Mouse (Mus musculus) midbrain, embryonic 15.5 days (tissue): Measurements from ENCODE around the gene Moap1. TPM values are rescaled to one million over a fixed set of nuclear protein-coding genes. Genes with fewer than 3 reads are reported as not detected.

Source experiments
- ATAC-seq: fragments of 200-750 bp; cut with Nextera tagmentation; replicated peaks from 2 replicates; pipeline ENCODE4 v1.8.0; 2017; ENCODE audit warnings: moderate TSS enrichment
- H3K27ac ChIP-seq: fragments of 300-500 bp; sonication (generic); 2 replicates; pipeline ENCODE4 v1.5.1; 2015; ENCODE audit warnings: mild to moderate bottlenecking, inconsistent platforms
- H3K27me3 ChIP-seq: fragments of 300-500 bp; sonication (generic); replicated peaks from 2 replicates; pipeline ENCODE4 v1.6.1; 2015; ENCODE audit warnings: inconsistent platforms
- H3K36me3 ChIP-seq: fragments of 300-500 bp; sonication (generic); replicated peaks from 2 replicates; pipeline ENCODE4 v1.6.1; 2015; ENCODE audit warnings: inconsistent platforms
- H3K4me1 ChIP-seq: fragments of 300-500 bp; sonication (generic); 2 replicates; pipeline ENCODE4 v1.6.1; 2015; ENCODE audit warnings: inconsistent platforms
- H3K4me2 ChIP-seq: fragments of 300-500 bp; sonication (generic); 2 replicates; pipeline ENCODE4 v1.6.1; 2015; ENCODE audit warnings: inconsistent platforms, mild to moderate bottlenecking, moderate library complexity
- H3K4me3 ChIP-seq: fragments of 300-500 bp; sonication (generic); 2 replicates; pipeline ENCODE4 v1.5.1; 2015; ENCODE audit warnings: mild to moderate bottlenecking, inconsistent platforms
- H3K9ac ChIP-seq: fragments of 300-500 bp; sonication (generic); 2 replicates; pipeline ENCODE4 v1.6.1; 2015; ENCODE audit warnings: mild to moderate bottlenecking, inconsistent platforms
- H3K9me3 ChIP-seq: fragments of 300-500 bp; sonication (generic); 2 replicates; pipeline ENCODE4 v1.6.1; 2016; ENCODE audit warnings: inconsistent platforms
- WGBS: fragments of 180-500 bp; shearing (Covaris S2); methylation state at CpG from one replicate; pipeline ENCODE4 v1.1.7; 2015; ENCODE audit warnings: mixed read lengths; 5-methylcytosine and 5-hydroxymethylcytosine counted together
- polyA plus RNA-seq: library from polyadenylated mRNA; unstranded; fragments of >200 nt; fragmentation: Nextera tagmentation; extraction: Ambion mirVana; gene quantifications from 2 replicates; pipeline ENCODE4 v1.2.1, GENCODE M21; 2015

Gene Moap1
- polyA plus RNA-seq, 1 experiment from 2014 or later: 73.2 TPM

DNA sequence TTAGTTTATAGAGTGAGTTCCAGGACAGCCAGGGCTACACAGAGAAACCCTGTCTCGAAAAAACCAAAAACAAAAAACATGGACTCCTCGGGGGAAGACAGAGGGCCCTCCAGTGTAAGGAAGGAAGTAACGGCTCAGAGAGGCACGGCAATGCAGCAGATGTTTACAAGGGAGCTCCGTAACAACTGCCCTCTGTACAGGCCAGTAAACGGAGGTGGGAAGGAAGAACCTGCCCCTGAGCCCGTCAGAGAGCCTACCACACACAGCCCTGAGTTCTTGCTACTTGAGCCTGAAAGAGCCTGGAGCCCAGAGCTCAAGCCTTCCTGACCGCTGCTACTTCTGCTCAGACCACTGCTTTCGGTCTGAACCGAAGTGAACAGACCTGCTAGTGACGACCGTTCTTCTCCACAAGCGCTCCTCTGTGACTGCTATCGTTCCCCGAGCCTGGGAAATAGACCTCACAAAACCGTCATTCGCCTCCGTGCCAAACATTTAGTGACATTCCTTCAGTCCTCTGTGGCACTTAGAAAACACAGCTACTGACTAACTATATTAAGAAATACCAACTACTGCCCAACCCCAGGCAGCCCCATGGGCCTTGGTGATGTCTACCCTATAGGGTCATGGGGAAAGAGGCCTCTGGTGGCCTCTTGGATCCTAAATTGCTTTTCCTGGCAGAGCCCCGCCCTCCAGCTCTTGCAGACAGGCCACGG is 30.2 kb downstream of the Moap1 start:
- WGBS: 81% methylated on average over 20 of the region's 20 CpGs

GRCm38 (mm10) chr12:102710851-102711375 is 32.5 kb downstream of the Moap1 start:
- WGBS: 54% methylated on average over 4 of the region's 4 CpGs
- Histone ChIP-seq H3K4me2 (no peak overlapping the region), H3K9me3 (no peaks in the 10 kb centered on the region), H3K27me3 (no peaks in the 10 kb centered on the region), H3K27ac (no peak overlapping the region), H3K4me3 (no peak overlapping the region), H3K36me3 (no peaks in the 10 kb centered on the region), H3K9ac (no peak overlapping the region), H3K4me1 (peaks cover 4% of the 10 kb centered on the region)
- no peak for ATAC-seq

More for the DNA sequence above, 30.2 kb downstream of the Moap1 start:
- Histone ChIP-seq H3K27ac (no peak overlapping the region), H3K9ac (no peak overlapping the region), H3K4me1 (no peaks in the 10 kb centered on the region), H3K9me3 (no peaks in the 10 kb centered on the region), H3K4me2 (no peak overlapping the region), H3K4me3 (no peak overlapping the region), H3K27me3 (no peaks in the 10 kb centered on the region), H3K36me3 (no peaks in the 10 kb centered on the region)
- ATAC-seq: no peak

DNA sequence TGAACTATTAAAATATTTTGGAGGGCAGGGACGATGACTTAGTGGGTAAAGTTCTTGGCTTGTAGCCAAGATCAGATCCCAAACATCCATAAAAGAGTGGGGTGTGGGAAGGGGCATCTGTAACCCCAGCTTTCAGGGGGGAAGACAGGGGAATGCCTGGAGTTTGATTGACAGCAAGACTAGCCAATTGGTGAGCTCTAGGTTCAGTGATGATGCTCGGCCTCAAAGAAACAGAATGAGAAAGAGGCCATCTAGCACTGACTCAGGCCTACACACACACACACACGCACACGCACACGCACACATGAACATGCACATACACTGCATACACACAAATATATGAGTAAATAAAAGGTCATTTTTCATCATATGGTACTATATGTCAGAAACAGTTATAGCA is 33.6 kb downstream of the Moap1 start:
- Histone ChIP-seq H3K4me1 (peaks cover 11% of the 10 kb centered on the region), H3K36me3 (no peaks in the 10 kb centered on the region), H3K27ac (no peak overlapping the region), H3K9ac (no peak overlapping the region), H3K4me2 (no peak overlapping the region), H3K27me3 (no peaks in the 10 kb centered on the region), H3K4me3 (no peak overlapping the region), H3K9me3 (no peaks in the 10 kb centered on the region)
- no peak for ATAC-seq
- 88% methylated on average over 5 of the region's 5 CpGs for WGBS

DNA sequence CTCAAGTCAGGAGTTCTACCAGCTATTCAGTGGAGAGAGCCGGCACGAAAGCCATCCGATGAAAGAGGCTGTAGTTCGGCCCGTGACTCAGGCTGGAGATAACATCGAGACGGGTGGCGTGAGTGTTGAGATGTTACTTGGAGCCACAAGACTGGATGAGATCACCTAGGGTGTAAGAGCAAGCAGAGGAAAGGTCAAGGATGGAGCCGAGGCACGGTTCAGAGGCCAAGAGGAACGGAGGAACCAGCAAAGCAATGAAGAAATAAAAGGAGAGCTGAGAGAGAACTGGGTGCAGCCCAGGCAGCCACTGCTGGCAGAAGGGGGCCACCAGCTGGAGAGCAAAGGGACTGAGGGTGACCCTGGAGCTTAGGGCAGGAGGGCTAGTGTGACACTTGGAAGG is 35.2 kb downstream of the Moap1 start:
- no peak for ATAC-seq
- Histone ChIP-seq H3K9ac (no peak overlapping the region), H3K9me3 (no peaks in the 10 kb centered on the region), H3K27ac (no peak overlapping the region), H3K4me3 (no peak overlapping the region), H3K4me1 (peaks cover 19% of the 10 kb centered on the region), H3K4me2 (no peak overlapping the region), H3K36me3 (no peaks in the 10 kb centered on the region), H3K27me3 (no peaks in the 10 kb centered on the region)
- 65% methylated on average over 11 of the region's 11 CpGs for WGBS

GRCm38 (mm10) chr12:102706833-102707463 is 36.5 kb downstream of the Moap1 start:
- Histone ChIP-seq H3K9me3 (no peaks in the 10 kb centered on the region), H3K4me1 (peaks cover 32% of the 10 kb centered on the region), H3K36me3 (no peaks in the 10 kb centered on the region), H3K4me3 (no peak overlapping the region), H3K4me2 (no peak overlapping the region), H3K27me3 (no peaks in the 10 kb centered on the region), H3K27ac (no peak overlapping the region), H3K9ac (no peak overlapping the region)
- ATAC-seq: no peak
- WGBS: 89% methylated on average over 10 of the region's 10 CpGs

GRCm38 (mm10) chr12:102705906-102706640 is 37.4 kb downstream of the Moap1 start:
- no peaks in the 10 kb centered on the region for H3K9me3 ChIP-seq
- H3K9ac ChIP-seq: no peak overlapping the region
- H3K27ac ChIP-seq: no peak overlapping the region
- WGBS: 75% methylated on average over 6 of the region's 6 CpGs
- H3K4me1 ChIP-seq: peaks cover 37% of the 10 kb centered on the region
- H3K4me3 ChIP-seq: peak overlapping the region; percentile 79; the same call in 1 of the 2 replicates
- no peak for ATAC-seq
- H3K36me3 ChIP-seq: no peaks in the 10 kb centered on the region
- no peaks in the 10 kb centered on the region for H3K27me3 ChIP-seq
- H3K4me2 ChIP-seq: peak overlapping the region; percentile 75

- no peaks in the 10 kb centered on the region for H3K36me3 ChIP-seq
- H3K4me1 ChIP-seq: peaks cover 39% of the 10 kb centered on the region
- peak overlapping the region; percentile 91 for H3K27ac ChIP-seq
- H3K4me3 ChIP-seq: peak overlapping the region; percentile 79
- H3K9ac ChIP-seq: peak overlapping the region; percentile 67
- WGBS: 1% methylated on average over 38 of the region's 45 CpGs
- ATAC-seq: peak; percentile 79
- H3K4me2 ChIP-seq: peak overlapping the region; percentile 75
- no peaks in the 10 kb centered on the region for H3K27me3 ChIP-seq
- H3K9me3 ChIP-seq: no peaks in the 10 kb centered on the region
Measured at GRCm38 (mm10) chr12:102705216-102705871, 38.1 kb downstream of the Moap1 start.

DNA sequence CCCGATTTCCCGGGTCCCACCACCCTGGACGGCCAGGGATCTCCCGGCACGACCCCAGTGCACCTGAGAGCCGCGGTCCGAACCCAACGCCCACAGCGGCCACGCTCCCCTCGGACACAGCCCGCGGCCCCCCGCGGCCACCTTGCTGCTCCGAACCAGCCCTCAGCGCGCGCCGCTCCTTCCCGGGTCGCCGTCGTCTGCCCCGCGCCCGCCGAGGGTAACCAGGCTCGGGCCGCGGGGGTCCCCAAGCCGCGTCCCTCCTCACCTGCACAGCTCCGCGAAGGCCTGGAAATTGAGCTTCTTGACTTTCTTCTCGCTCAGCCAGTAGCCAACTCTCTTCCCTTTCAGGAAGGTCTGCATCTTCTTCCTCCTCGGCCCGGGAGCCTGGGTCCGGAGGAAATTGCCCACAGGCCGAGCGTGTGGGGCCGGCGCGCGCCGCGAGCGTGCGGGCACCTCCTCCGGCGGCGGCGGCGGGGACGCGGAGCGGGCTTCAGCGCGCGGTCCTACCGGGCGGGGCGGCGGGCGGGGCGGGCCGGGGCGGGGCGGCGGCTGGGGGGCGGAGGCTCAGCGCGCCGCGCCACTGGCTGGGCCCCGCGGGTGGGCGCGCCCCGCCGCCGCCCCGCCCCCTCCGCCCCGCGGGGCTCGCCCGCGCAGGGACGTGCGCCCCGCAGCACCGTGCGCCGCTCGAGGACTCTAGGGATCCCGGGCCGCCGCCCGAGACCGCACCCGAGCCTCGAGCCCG is 38.8 kb downstream of the Moap1 start, which contains the start of gene Itpk1:
Itpk1 (minus strand) TSS at position 474 of the 742 bp plus-strand sequence.
- Histone ChIP-seq H3K9ac (peak within 1 kb of the TSS; percentile 67), H3K27ac (peak within 1 kb of the TSS; percentile 91), H3K4me1 (peaks cover 42% of the 10 kb centered on the region), H3K4me3 (peak within 1 kb of the TSS; percentile 79), H3K27me3 (no peaks in the 10 kb centered on the region), H3K4me2 (peak within 1 kb of the TSS; percentile 75), H3K9me3 (no peaks in the 10 kb centered on the region), H3K36me3 (no peaks in the 10 kb centered on the region)
- WGBS: under 1% methylated on average over 86 of the region's 105 CpGs
- peak; percentile 91 for ATAC-seq

- peak; percentile 27; the same call in 1 of the 2 replicates for ATAC-seq
- WGBS: 4% methylated on average over 17 of the region's 17 CpGs
- peaks cover 47% of the 10 kb centered on the region for H3K4me1 ChIP-seq
Measured at GRCm38 (mm10) chr12:102703921-102704408, 39.5 kb downstream of the Moap1 start.

DNA sequence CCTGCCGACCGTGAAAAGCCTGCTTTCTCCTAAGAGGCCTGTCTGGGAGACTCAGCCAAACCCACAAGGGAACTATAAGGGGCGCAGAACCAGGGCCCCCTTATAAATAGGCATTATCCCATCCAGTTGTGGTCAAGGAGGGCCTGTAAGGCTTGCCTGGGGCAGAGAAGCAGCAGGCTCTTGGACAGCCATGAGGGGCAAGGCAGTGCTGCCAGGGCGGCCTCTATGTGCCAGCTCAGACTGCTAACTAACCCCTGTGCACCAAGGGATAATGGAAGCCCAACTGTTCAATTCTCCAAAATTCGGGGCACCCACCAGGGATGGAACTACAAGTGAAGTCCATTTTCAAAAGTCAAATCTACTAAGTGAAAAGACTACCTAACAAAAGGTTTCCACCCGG is 40.0 kb downstream of the Moap1 start:
- Histone ChIP-seq H3K9ac (peak overlapping the region; percentile 22; the same call in 1 of the 2 replicates), H3K4me3 (peak overlapping the region; percentile 79), H3K27me3 (no peaks in the 10 kb centered on the region), H3K27ac (no peak overlapping the region), H3K4me1 (peaks cover 52% of the 10 kb centered on the region), H3K36me3 (no peaks in the 10 kb centered on the region), H3K4me2 (peak overlapping the region; percentile 75), H3K9me3 (no peaks in the 10 kb centered on the region)
- no peak for ATAC-seq
- WGBS: 23% methylated on average over 6 of the region's 6 CpGs

More at GRCm38 (mm10) chr12:102703921-102704408, 39.5 kb downstream of the Moap1 start:
- Histone ChIP-seq H3K27me3 (no peaks in the 10 kb centered on the region), H3K9ac (peak overlapping the region; percentile 60), H3K4me3 (peak overlapping the region; percentile 79), H3K27ac (peak overlapping the region; percentile 73), H3K4me2 (peak overlapping the region; percentile 75), H3K36me3 (no peaks in the 10 kb centered on the region), H3K9me3 (no peaks in the 10 kb centered on the region)

GRCm38 (mm10) chr12:102703111-102703412 is 40.4 kb downstream of the Moap1 start:
- peaks cover 56% of the 10 kb centered on the region for H3K4me1 ChIP-seq
- H3K9me3 ChIP-seq: no peaks in the 10 kb centered on the region
- peak overlapping the region; percentile 64 for H3K27ac ChIP-seq
- peak overlapping the region; percentile 27; the same call in 1 of the 2 replicates for H3K9ac ChIP-seq
- peak overlapping the region; percentile 75 for H3K4me2 ChIP-seq
- H3K27me3 ChIP-seq: no peaks in the 10 kb centered on the region
- peak overlapping the region; percentile 79 for H3K4me3 ChIP-seq
- H3K36me3 ChIP-seq: no peaks in the 10 kb centered on the region
- no peak for ATAC-seq
- 2% methylated on average over 4 of the region's 4 CpGs for WGBS
